Mouse (Mus musculus) ovary, adult 18-20 months (tissue): Measurements from ENCODE around the gene Mrrf.
A peak's percentile ranks its signal among the peaks of the same experiment; 100 is the strongest.

Source experiments
- DNase-seq: peaks from one replicate; pipeline ENCODE4 v3.0.0; 2022; ENCODE audit warnings: low spot score, mixed read lengths

The Mrrf gene

GRCm38 (mm10) chr2:36230967-36231366, 94.8 kb downstream of the Mrrf start:
- DNase-seq = no peak

GRCm38 (mm10) chr2:36234526-36235368, 98.6 kb downstream of the Mrrf start:
- no peak for DNase-seq

- DNase-seq = peak; percentile 25
These were observed 99.7 kb downstream of the Mrrf start for GRCm38 (mm10) chr2:36235917-36236316.

- no peak for DNase-seq
These were observed 100.7 kb downstream of the Mrrf start for GRCm38 (mm10) chr2:36236889-36237288.

DNA sequence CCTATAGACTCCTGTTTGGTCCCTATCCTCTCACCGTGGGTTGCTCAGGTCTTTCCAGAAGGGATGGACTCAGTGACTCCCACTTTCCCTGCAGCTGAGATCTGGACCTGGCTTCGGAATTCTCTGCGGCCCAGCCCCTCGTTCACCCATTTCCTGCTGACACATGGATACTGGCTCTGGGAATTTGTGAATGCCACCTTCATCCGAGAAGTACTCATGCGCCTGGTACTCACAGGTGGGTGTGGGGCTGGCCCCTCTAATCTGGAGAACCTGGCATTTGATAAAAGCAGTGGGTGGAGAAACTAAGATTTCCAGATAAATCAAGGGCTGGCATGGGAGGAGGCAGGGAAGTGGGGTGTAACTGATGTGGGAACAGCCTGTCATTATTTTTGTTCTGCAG, 101.4 kb downstream of the Mrrf start:
- DNase-seq = no peak

- DNase-seq = no peak
These were observed 102.3 kb downstream of the Mrrf start for GRCm38 (mm10) chr2:36238467-36238866.

GRCm38 (mm10) chr2:36238951-36239350, 102.8 kb downstream of the Mrrf start:
- no peak for DNase-seq
